Mouse (Mus musculus): ENCODE results near the gene Myh3.

The Myh3 gene

DNA sequence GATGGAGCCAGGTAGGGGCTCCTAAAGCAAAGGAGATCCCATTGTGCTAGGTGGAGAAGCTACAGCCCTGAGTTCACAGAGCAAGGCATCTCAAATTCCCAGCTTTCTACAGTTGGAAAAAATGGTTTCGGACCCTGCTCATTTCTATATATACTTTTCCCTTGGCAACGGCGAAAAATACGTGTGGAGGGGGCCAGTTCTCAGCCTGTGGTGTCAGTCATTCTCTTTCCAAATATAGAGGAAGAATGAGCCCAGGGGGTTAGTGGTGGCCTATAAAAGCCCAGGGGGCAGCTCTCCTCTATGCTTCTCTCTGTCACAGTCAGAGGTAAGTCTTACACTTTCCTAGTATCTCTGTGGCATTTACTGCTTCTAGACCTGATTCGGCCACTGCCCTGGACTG, at the start of gene Myh3:
Myh3 (plus strand) TSS at position 301 of the 400 bp plus-strand sequence.
- DNase-seq (ENCODE audit: low read depth) = no peak

GRCm38 (mm10) chr11:67030904-67031602, 47.0 kb upstream of the Myh3 start:
- DNase-seq (ENCODE audit: low read depth) = no peak

- no peak for DNase-seq (ENCODE audit: low read depth)
These were observed 46.5 kb upstream of the Myh3 start for GRCm38 (mm10) chr11:67031603-67031915.

DNA sequence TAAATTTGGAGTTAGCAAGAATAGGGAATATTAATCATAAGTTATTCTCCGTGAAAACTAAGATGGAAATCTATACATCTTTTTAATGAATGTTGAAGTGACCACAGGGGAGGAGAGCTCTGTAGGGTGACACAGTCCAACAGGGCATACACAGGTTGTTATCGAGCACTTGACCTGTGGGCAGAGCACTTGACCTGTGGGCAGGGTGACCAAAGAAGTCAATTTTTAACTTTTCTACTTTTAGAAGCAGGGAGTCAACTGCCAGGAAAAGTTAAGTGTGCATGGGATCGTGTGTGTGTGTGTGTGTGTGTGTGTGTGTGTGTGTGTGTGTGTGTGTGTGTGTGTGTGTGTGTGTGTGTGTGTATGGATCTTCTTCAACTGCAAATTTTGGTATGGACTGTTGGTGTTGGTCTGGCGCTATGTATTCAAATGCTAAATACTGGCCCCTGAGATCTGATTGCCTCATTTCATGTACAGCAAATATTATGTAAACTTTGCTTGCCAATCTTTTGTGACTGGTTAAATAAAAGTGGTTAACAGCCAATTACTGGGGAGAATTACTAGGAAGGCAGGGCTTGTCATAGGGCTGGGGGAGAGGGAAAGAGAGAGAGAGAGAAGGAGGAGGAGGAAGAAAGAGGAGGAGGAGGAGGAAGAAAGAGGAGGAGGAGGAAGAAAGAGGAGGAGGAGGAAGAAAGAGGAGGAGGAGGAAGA, 43.2 kb upstream of the Myh3 start:
- DNase-seq (ENCODE audit: low read depth) = no peak

DNA sequence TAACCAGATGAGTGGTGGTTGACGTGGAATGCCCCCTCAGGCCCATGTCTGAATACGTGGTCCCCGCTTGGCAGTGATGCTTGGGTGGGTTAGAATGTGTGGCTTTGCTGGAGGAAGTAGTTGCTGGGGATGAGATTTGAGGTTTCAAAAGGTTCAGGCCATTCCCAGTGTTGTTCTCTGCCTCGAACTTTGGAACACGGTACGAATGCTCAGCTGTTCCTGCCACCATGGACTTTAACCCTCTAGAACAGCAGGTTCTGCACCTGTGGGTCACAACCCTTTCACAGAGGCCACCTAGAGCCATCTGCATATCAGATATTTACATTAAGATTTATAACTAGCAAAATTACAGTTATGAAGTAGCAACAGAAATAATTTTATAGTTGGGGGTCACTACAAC, 41.9 kb upstream of the Myh3 start:
- no peak for DNase-seq (ENCODE audit: low read depth)

DNA sequence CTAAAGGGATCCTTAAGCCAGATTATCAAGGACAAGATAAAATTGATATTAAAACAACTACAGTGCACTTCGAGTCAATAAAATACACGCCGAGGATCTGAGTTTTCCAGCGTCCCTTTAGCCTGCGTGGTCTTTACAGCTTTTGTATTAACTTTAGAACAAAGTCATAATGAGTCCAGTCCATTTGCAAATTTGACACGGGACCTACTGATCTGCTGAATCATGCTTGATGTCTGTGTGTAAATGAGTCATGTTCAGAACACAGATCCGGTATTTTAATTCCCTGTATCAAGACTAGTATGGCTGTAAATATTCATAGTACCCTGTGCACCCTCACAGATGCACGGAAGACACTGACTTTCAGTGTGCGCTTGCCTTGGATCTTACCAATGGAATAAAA, 41.2 kb upstream of the Myh3 start:
- no peak for DNase-seq (ENCODE audit: low read depth)

GRCm38 (mm10) chr11:67039799-67040198, 38.3 kb upstream of the Myh3 start:
- DNase-seq (ENCODE audit: low read depth) = no peak

- DNase-seq (ENCODE audit: low read depth) = no peak
These were observed 37.6 kb upstream of the Myh3 start for GRCm38 (mm10) chr11:67040483-67040882.

DNA sequence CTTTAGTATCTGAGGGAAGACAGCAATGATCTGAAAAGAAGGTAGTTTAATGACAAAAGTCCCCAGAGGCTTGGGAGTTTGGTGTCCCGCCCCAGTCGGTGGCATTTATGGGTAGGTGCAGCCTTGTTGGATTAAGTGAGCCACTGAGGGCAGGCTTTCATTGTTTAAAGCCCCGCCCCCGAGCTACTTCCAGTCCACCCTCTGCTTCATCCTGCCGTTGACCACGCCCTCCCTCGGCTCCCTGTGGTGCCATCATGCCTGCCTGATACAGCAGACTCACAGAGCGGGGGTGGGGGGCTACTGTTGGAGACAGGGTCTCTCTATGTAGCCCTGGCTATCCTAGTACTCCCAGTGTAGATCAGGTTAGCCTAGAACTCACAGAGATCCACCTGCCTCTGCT, 35.1 kb upstream of the Myh3 start:
- DNase-seq (ENCODE audit: low read depth) = no peak

GRCm38 (mm10) chr11:67044959-67045358, 33.1 kb upstream of the Myh3 start:
- no peak for DNase-seq (ENCODE audit: low read depth)

DNA sequence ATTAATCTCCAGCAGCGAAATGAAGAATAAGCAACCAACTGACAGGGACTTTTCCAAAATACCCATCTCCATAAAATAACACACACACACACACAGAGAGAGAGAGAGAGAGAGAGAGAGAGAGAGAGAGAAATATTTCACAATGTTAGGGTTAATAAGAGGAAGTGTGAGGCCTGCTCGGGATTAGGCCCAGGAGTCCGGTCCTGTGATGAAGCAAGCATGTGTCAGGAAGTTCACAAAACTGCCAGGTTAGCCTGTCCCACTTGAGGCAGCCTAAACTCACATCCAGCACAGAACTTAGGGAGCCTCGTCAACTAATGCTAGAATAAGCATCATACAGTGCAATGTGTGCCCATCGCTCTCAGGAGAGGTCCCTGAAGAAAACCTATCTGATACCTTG, 30.9 kb upstream of the Myh3 start:
- DNase-seq (ENCODE audit: low read depth) = no peak

DNA sequence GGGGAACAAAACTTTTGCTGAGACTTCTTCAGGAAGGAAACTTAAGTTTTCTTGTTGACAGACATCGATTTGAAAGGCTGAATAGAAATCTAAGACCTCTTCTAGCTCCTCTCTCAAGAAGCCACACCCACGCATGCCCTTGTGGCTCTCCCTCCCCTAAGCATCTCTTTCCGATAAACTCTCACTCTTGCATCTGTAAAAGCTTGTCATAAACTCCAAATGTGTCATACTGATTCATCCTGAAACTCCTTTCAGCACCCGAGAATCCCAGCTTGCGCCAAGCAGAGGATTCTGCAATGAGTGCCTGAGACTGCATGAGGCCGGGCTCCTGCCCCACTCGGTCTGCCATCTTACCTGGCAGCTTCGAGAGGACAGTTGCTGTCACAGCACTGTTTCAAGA, 29.6 kb upstream of the Myh3 start:
- DNase-seq (ENCODE audit: low read depth) = no peak

- peak; percentile 21 for DNase-seq (ENCODE audit: low read depth)
These were observed 28.8 kb upstream of the Myh3 start for GRCm38 (mm10) chr11:67049256-67049655.

GRCm38 (mm10) chr11:67051676-67052320, 26.3 kb upstream of the Myh3 start:
- DNase-seq (ENCODE audit: low read depth) = no peak

GRCm38 (mm10) chr11:67052321-67052952, 25.7 kb upstream of the Myh3 start, which contains the start of the genes Adprm and Sco1:
TSS of gene Adprm (minus strand) at chr11:67052594.
TSS of gene Sco1 (plus strand) at chr11:67052670.
- DNase-seq (ENCODE audit: low read depth) = peak; percentile 83

DNA sequence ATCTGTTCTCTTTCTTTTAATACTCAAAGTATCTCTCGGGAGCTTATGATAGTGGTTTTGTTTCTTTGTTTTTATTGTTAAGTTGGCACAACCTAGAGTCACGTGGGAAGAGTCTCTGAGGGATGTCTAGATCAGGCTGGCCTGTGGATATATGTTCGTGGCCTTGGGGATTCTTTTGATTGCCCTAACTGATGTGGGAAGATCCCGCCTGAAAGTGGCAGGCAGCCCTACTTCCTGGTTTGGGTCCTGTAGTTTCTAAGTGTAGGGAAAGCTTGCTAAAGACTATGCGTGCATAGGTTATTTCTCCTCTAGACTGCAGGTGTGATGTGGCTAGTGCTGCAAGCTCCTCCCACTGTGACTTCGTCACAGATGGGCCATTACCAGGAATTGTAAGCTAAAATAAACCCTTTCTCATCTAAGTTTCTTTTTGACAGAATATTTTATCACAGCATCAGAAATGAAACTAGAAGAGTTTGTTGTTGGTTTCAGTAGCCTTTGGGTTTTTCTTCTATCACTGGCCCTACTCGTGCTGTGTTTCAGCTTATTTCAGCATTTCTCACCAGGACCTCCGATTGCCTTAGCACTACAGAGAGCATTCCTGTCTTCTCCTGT, 23.2 kb upstream of the Myh3 start:
- no peak for DNase-seq (ENCODE audit: low read depth)

DNA sequence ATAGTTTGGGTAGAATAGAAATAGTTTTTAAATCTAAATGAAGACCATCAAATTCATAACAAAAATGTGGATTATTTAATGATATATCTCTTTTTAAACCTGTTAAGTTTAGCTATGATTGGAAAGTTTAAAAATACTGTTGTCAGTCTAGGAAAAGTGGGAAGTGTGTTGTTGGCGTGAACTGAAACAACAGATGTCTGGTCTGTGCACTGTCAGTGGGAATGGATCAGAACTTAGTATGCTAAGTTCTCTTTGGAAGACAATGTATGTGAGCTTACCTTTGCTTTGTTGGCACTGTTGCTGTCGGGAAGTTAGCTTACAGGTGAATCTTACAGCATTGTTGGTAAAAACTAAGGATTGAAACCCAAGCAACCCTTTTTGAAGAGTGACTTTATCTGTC, 16.8 kb upstream of the Myh3 start:
- no peak for DNase-seq (ENCODE audit: low read depth)

GRCm38 (mm10) chr11:67062726-67063125, 15.4 kb upstream of the Myh3 start:
- DNase-seq (ENCODE audit: low read depth) = no peak

- DNase-seq (ENCODE audit: low read depth) = no peak
These were observed 10.4 kb upstream of the Myh3 start for GRCm38 (mm10) chr11:67067741-67068140.

DNA sequence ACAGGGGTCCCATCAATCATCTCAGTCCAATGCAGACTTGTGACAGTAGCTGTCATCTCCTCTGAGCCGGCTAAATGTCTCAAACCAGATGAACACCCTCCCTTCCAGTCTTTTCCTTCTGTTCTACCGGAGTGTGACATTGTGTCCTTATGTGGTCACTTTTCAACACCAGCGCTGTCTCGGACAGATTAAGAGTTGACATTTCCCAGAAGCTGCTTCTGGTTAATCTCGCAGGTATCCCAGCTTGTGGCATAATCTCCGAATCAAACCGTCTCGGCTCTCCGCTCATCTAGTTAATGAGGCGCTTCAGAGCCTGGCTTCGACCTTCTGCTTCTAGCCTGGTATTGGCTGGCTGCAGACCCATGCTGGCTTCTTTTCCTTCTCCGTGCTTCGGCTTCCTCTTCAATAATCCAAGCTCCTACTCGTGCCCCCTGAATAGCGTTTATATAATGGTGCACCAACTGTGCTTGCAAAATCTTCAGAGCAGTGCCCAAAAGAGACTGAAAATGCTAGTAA, 5.4 kb upstream of the Myh3 start:
- DNase-seq (ENCODE audit: low read depth) = no peak

DNA sequence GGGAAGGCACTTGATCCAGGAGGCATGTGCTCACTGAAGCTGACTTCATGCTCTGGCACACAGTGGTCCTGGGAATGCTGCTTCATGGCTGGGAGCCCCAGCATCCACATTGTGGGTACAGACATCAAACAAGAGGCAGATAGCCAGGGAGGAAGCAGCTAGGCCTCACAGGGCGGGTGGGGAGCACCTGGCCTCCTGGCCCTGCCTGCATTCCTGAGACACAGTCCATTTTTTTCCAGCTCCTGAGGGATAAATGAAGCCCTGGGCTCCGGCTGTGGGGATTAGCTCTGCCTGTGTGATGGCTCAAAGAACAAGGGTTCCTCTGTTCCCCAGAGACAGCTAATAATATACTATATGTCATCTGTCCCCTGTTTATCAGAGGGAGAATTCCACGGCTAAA, 3.1 kb upstream of the Myh3 start:
- no peak for DNase-seq (ENCODE audit: low read depth)

DNA sequence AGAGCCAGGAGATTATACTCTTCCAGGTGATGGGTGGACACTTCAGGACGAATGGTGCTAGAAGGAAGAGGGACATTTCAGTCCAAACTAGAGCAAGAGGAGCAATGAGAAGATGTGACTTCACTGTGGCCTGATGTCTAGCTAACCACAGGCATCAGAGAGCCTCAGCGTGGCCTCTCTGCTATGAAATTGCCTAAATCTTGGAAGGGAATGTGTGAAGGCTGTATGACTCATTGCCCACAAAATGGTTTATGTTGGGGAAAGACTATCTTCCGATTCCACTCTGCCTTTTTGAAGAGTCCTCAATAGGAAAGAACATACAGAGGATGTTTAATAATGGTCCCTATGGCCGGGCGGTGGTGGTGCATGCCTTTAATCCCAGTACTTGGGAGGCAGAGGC, 1.3 kb upstream of the Myh3 start:
- no peak for DNase-seq (ENCODE audit: low read depth)

Data from naive thymus-derived CD4-positive, alpha-beta T cell, adult 2 months (primary cell).